Mouse (Mus musculus) Patski (cell line): ENCODE measurements at regions not wholly inside any gene's neighbourhood (a gene's known extent, or its start where the extent isn't known, plus 50 kb on each side); places are given as distances from the start of the nearest gene placed in this dataset.
A peak's percentile ranks its signal among the peaks of the same experiment; 100 is the strongest.

Experiments
- ATAC-seq: fragments of 100-300 bp; one replicate; pipeline ENCODE4 v1.8.0; 2021
- CTCF ChIA-PET: fragments of 350-600 bp; sonication (Branson Sonifier 250); formaldehyde crosslinking; loops from one replicate; lab custom pipeline; 2022; ENCODE audit warnings: inconsistent platforms; lab: Charles Lee
- POLR2A ChIA-PET: fragments of 350-600 bp; sonication (Branson Sonifier 250); formaldehyde crosslinking; loops from one replicate; lab custom pipeline; 2022; ENCODE audit warnings: antibody characterized with exemption, inconsistent platforms; lab: Charles Lee
- DNase-seq: peaks from one replicate; pipeline ENCODE4 v3.0.0-alpha.2; 2011; ENCODE audit warnings: low read depth, low spot score
- H3K27me3 ChIP-seq: fragments of 371-371 bp; one replicate; pipeline ENCODE4 v1.5.1; 2021
- CTCF ChIP-seq: fragments of 100-300 bp; IDR thresholded peaks from one replicate; pipeline ENCODE4 v1.5.1; 2021
- in situ Hi-C: fragments of 300-500 bp; cut with MboI; formaldehyde crosslinking; loops from 3 replicates; pipeline ENCODE4 v1.11.1; 2018; ENCODE audit warnings: low pct_unique_long_range_greater_than_20kb, mixed read lengths

DNA sequence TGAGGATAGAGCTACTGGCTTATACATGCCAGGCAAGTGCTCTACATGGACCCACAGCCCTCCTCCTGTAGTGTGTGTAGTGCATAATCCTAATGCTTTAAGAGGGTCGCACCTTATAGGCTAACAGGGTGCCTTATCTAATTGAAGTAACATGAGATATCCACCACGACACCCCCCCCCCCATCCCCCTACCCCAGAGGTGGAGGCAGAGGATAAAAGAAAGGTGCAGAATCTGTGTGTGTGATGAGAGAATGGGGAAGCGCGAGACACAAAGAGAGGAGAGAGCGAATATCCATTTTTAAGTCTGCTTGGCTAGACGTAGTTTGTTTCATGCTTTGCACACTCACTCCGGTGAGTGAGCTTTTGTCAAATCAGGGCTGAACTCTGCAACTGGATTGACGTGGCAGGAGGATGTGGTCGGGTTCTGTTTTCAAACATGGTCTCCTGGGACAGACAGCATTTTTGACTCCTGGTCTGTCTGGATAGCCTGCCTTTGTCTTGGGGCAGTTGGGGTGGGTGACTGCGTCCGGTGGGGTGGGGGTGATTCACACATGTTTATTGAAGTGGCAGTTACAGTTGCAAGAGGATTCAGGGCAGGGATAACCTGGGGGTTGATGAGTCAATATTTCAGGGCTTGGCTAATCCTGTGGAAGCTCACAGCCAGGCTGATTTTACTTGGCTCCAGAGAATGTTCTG is 99.3 kb upstream of the Fut8 start:
- ChIA-PET POLR2A (no interaction called here), CTCF (interaction anchor here (1.0 kb wide), 1 partner anchor 11 kb away, joined by 3 read pairs; no protein-coding TSS in a partner anchor)
- DNase-seq: peak; percentile 80
- no peaks in the 10 kb centered on the region for H3K27me3 ChIP-seq
- peak; percentile 77 for ATAC-seq
- TF ChIP-seq CTCF: no peak
- in situ Hi-C loops: loop anchor here (10.0 kb wide), 1 partner anchor 104 kb away; no protein-coding TSS in a partner anchor

DNA sequence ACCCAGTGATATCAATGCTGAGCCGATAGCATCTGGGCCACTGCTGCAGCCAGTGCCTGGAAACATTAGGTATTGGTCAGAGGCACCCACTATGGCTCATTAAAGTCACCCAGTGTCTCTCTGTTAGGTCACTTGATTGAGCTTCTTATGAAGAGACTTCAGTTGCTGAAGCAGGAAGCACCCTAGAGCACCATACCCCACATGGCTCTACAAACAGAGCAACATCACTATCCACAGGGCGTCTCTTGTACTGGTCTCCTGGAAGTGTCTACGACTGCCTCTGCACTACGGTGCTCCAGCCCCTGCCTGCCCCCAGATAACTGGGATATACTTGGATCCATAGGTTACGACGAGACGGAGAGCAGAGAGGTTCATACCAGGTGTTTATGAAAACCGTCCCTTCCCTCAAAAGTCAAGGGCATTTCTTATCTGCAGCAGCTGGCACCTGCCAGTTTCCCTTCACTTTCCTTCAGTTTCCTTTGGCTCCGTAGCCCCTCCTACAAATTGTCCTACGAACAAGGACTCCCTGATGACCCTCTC is 100.6 kb upstream of the Fut8 start:
- ATAC-seq (no peak), DNase-seq (no peak)
- in situ Hi-C loops: loop anchor here (10.0 kb wide), 1 partner anchor 103 kb away; no protein-coding TSS in a partner anchor
- TF ChIP-seq CTCF: no peak
- ChIA-PET CTCF (no interaction called here), POLR2A (no interaction called here)
- H3K27me3 ChIP-seq: no peaks in the 10 kb centered on the region

DNA sequence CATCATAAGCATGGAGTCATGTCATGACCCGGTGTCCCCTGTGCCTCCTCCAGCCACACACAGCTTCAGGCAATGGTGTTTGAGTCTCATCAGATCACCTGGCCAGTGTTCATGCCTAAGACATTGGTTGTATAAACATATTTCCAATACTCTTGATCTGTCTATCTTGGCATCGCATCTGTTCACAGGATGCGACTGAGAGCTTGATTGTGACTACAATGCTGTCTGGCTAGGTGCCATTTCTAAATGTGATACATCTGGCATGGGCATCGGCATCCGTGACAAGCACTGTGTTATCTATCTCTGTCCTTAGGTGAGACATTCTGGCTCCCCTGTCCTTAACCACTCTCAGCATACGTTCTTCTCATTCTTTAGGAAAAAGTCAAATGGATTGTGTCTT is 102.3 kb upstream of the Fut8 start:
- CTCF ChIA-PET: no interaction called here
- no peaks in the 10 kb centered on the region for H3K27me3 ChIP-seq
- POLR2A ChIA-PET: no interaction called here
- ATAC-seq: no peak
- in situ Hi-C loops: loop anchor here (10.0 kb wide), 1 partner anchor 101 kb away; no protein-coding TSS in a partner anchor
- no peak for DNase-seq
- TF ChIP-seq CTCF: no peak

DNA sequence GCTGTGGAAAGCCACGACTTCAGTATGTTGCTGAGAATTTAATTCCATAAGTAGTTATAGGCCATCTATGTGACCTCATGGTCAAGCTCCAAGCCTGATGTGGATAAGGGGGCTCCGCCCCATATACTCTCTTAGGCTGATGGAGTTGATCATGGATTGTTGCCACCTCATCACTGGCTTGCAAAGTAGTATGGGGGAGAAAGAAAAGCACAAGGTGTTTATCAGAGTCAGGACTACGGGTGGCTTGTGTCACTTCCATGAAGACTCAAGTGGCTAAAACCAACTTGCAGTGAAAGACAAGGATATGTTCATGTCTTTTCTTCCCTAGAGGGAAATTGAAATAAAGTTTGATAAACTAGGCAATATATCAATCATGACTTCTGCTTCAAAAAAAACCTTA is 102.9 kb upstream of the Fut8 start:
- in situ Hi-C loops: loop anchor here (10.0 kb wide), 1 partner anchor 100 kb away; no protein-coding TSS in a partner anchor
- H3K27me3 ChIP-seq: no peaks in the 10 kb centered on the region
- DNase-seq (no peak), ATAC-seq (no peak)
- TF ChIP-seq CTCF: no peak
- ChIA-PET POLR2A (no interaction called here), CTCF (no interaction called here)

DNA sequence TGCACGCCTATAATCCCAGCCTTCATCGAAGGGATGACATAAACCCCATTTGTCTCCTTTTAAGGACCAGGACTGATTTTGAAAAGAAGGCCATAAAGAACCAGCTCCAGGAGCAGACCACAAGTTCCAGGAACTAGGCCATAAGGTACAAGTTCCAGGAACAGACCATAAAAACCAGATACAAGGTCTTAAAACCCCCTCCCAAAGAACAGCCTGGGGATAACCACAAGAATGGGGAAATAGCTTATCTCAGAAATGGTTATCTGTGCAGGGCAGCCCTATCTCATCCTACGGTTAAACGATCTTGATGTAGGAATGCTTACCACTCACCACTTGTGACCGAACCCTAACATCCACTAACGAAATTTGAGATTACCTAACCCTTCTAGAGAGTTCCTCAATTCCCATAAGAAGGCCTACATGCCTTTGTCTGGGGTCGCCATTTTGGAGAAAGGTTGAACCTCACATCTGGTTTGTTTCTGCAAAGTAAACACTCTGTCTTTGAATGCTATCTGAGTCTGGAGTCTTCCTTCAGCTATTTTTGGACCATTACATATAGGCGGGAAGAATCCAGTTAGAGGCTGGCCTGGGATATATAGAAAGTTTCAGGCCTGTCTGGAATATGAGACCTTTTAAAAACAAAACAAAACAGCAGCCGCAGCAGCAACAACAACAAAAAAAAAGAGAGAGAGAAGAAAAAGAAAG is 103.5 kb upstream of the Fut8 start:
- no peak for ATAC-seq
- CTCF ChIA-PET: no interaction called here
- POLR2A ChIA-PET: no interaction called here
- no peak for TF ChIP-seq CTCF
- no peaks in the 10 kb centered on the region for H3K27me3 ChIP-seq
- in situ Hi-C loops: loop anchor here (10.0 kb wide), 1 partner anchor 100 kb away; no protein-coding TSS in a partner anchor
- no peak for DNase-seq

DNA sequence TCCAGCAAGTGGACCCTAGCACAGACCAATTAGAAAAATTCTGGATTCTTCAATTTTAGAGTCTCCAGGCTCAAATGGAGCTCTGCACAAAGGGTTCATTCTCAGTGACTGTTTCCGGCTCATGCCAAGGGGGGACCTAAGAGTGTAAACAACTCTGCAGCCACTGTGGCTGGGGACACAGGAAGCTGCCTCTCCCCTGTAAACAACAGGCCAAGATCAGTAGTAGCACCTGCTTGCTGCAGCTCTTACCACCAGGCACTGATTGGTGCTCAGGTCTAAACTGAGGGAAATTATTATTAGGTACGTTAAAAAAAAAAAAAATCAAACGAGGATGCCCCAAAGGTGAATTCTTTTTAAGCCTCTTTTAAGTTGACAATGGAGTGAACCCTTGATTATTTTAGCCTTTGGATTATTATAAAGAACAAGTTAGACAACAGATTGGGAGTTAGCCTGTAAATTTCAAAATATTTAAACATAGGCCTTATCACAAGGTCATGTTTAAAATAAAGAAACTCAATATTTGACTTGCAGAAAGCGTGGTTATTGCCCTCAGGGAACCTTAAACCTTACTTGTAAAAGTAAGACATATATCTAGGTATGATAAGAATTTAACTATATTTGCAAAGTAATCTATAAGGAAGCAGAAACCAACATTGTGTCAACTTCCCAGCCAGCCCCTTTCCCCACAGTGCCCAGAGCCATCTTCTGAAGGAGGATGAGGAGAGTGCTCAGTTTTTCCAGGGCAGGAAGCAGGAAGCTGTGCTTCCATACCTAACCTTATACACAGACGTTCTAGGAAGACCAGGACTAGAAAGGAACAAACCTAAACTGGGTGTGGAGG is 104.2 kb upstream of the Fut8 start:
- no peak for TF ChIP-seq CTCF
- ATAC-seq: no peak
- ChIA-PET CTCF (no interaction called here), POLR2A (interaction anchor here (0.6 kb wide), 1 partner anchor 106 kb away, joined by 4 read pairs; no protein-coding TSS in a partner anchor)
- no peaks in the 10 kb centered on the region for H3K27me3 ChIP-seq
- DNase-seq: no peak
- in situ Hi-C loops: loop anchor here (10.0 kb wide), 1 partner anchor 99 kb away; no protein-coding TSS in a partner anchor

DNA sequence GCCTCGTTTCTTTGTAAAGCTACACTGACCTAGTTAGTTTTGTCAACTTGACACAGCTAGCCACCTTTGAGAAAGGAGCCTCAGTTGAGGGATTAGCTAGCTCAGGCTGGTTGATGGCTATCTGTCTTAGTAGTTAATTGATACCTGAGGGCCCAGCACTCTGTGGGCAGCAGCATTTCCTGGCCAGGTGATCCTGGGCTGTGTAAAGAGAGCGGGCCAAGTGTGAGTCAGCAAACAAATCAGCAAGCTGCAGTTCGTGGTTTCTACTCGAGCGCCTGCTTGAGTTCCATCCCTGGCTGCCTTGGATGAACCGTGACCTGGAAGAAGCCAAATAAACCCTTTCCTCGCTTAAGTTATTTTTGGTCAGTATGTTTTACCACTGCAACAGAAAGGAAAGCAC is 106.6 kb upstream of the Fut8 start:
- peak; percentile 62 for DNase-seq
- in situ Hi-C loops: loop anchor here (10.0 kb wide), 1 partner anchor 97 kb away; no protein-coding TSS in a partner anchor
- no peak for TF ChIP-seq CTCF
- no peaks in the 10 kb centered on the region for H3K27me3 ChIP-seq
- peak; percentile 93 for ATAC-seq
- ChIA-PET POLR2A (interaction anchor here (0.5 to 0.7 kb wide), 2 partner anchors 8 to 105 kb away, joined by 3 read pairs; no protein-coding TSS in a partner anchor), CTCF (interaction anchor here (1.1 kb wide), 1 partner anchor 19 kb away, joined by 3 read pairs; no protein-coding TSS in a partner anchor)

DNA sequence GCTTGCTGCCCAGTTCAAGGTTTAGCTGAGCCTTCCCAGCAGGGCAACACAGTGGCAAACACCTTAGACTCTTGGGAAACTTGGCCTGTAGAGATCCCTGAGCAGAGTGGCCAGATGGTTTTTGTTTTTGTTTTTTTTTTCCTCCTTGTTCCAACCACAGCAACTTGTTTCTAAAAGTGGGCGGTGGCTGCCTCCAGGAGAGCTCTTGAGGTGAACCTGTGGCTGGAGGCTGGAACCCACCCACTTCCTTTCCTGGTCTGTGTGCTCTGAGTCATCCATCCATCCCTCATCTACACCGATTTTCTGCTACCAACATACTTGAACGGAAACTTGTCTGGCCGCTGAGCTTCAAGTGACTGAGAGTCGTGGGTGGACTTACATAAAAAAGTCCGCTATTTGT is 107.4 kb upstream of the Fut8 start:
- CTCF ChIA-PET: interaction anchor here (1.5 kb wide), 1 partner anchor 107 kb away, joined by 4 read pairs; the partner anchor contains the start of gene Fut8
- ATAC-seq: peak; percentile 35
- peak; percentile 25 for DNase-seq
- no peaks in the 10 kb centered on the region for H3K27me3 ChIP-seq
- TF ChIP-seq CTCF: no peak
- POLR2A ChIA-PET: no interaction called here
- in situ Hi-C loops: loop anchor here (10.0 kb wide), 1 partner anchor 96 kb away; no protein-coding TSS in a partner anchor

DNA sequence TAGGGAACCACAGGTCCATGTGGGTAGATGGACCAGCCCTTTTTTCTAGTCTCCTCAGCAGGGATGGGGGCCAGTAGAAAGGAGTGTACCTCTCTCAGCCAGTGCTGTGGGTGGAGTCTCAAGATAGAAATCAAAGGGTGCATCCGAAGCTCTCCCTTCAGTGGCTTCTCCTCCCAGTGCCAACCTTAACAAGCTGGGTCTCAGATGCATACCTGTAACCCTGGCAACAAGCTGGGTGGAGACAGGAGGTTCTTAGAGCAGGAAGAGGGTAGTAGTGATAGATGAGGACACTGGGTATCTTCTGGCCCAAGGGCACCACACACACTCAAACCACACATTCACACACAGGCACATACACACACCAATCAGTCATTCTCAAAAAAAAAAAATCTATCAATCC is 113.7 kb upstream of the Fut8 start:
- no peaks in the 10 kb centered on the region for H3K27me3 ChIP-seq
- ChIA-PET CTCF (interaction anchor here (1.3 kb wide), 1 partner anchor 14 kb away, joined by 3 read pairs; no protein-coding TSS in a partner anchor), POLR2A (no interaction called here)
- DNase-seq (no peak), ATAC-seq (no peak)
- no peak for TF ChIP-seq CTCF
- in situ Hi-C loops: no loop called here

DNA sequence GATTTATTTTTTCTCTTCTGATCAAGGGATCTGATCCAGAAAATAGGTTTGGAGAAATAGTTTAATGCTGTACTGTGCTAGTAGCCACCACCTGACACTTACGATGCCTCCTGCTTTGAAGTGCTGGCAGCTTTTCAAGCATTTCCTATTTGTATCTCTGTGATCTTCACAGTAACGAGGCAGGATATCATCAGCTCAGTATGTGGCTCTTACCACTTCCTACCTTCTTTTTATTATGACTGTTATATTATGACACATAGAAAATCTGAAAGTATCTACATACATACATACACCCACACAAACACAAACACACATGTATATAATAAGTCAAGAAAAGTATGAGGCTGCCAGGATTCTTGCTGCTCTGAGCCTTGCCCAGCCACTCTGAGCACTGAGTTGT is 124.4 kb upstream of the Fut8 start:
- in situ Hi-C loops: no loop called here
- ChIA-PET CTCF (interaction anchor here (0.9 kb wide), 1 partner anchor 10 kb away, joined by 3 read pairs; no protein-coding TSS in a partner anchor), POLR2A (no interaction called here)
- no peaks in the 10 kb centered on the region for H3K27me3 ChIP-seq
- DNase-seq: no peak
- no peak for TF ChIP-seq CTCF
- ATAC-seq: no peak
